Mouse (Mus musculus): ENCODE data around the gene Pex6. TPM values are rescaled to one million over a fixed set of nuclear protein-coding genes. Genes with fewer than 3 reads are reported as not detected.

Pex6 gene
- 28.2 and 31.9 TPM in 2 replicates for polyA plus RNA-seq (2015; fragmentation: Nextera tagmentation; extraction: Ambion mirVana)

- H3K27me3 ChIP-seq (replicated peaks), result no peaks in the 10 kb centered on the region
- H3K4me1 ChIP-seq, result peaks cover 16% of the 10 kb centered on the region
- peak; percentile 93 for ATAC-seq (replicated peaks)
- peak within 1 kb of the TSS; percentile 91 for H3K4me3 ChIP-seq
- H3K27ac ChIP-seq, result peak within 1 kb of the TSS; percentile 87
- H3K4me2 ChIP-seq, result peak within 1 kb of the TSS; percentile 92
- no peaks in the 10 kb centered on the region for H3K9me3 ChIP-seq
- H3K9ac ChIP-seq, result peak within 1 kb of the TSS; percentile 93
- WGBS, result 7% methylated on average over 36 of the region's 36 CpGs
- peaks cover 14% of the 10 kb centered on the region for H3K36me3 ChIP-seq (replicated peaks)
Measured at GRCm38 (mm10) chr17:46710959-46711597, at the start of gene Pex6. Gene Pex6 (plus strand): TSS chr17:46711463.

GRCm38 (mm10) chr17:46661981-46662380 is 49.3 kb upstream of the Pex6 start:
- no peak for ATAC-seq (replicated peaks)
- Histone ChIP-seq H3K9ac (no peak overlapping the region), H3K27me3 (replicated peaks) (no peaks in the 10 kb centered on the region), H3K4me2 (no peak overlapping the region), H3K36me3 (replicated peaks) (peaks cover 73% of the 10 kb centered on the region), H3K9me3 (no peaks in the 10 kb centered on the region), H3K4me1 (no peaks in the 10 kb centered on the region), H3K27ac (no peak overlapping the region), H3K4me3 (no peak overlapping the region)
- 91% methylated on average over 12 of the region's 12 CpGs for WGBS

GRCm38 (mm10) chr17:46662730-46663129 is 48.5 kb upstream of the Pex6 start:
- Histone ChIP-seq H3K9me3 (no peaks in the 10 kb centered on the region), H3K4me3 (no peak overlapping the region), H3K27me3 (replicated peaks) (no peaks in the 10 kb centered on the region), H3K4me1 (no peaks in the 10 kb centered on the region), H3K27ac (no peak overlapping the region), H3K36me3 (replicated peaks) (peaks cover 71% of the 10 kb centered on the region), H3K4me2 (no peak overlapping the region), H3K9ac (no peak overlapping the region)
- WGBS, result 88% methylated on average over 5 of the region's 5 CpGs
- ATAC-seq (replicated peaks), result no peak

- no peak overlapping the region for H3K4me2 ChIP-seq
- no peaks in the 10 kb centered on the region for H3K27me3 ChIP-seq (replicated peaks)
- peaks cover 48% of the 10 kb centered on the region for H3K36me3 ChIP-seq (replicated peaks)
- ATAC-seq (replicated peaks), result no peak
- WGBS, result 94% methylated on average over 16 of the region's 16 CpGs
- no peaks in the 10 kb centered on the region for H3K9me3 ChIP-seq
- no peak overlapping the region for H3K9ac ChIP-seq
- H3K4me3 ChIP-seq, result no peak overlapping the region
- no peak overlapping the region for H3K27ac ChIP-seq
- H3K4me1 ChIP-seq, result no peaks in the 10 kb centered on the region
Measured at GRCm38 (mm10) chr17:46667712-46668111, 43.6 kb upstream of the Pex6 start.

- H3K4me2 ChIP-seq, result no peak overlapping the region
- 97% methylated on average over 10 of the region's 10 CpGs for WGBS
- no peaks in the 10 kb centered on the region for H3K27me3 ChIP-seq (replicated peaks)
- peaks cover 29% of the 10 kb centered on the region for H3K36me3 ChIP-seq (replicated peaks)
- peaks cover 16% of the 10 kb centered on the region for H3K4me1 ChIP-seq
- H3K27ac ChIP-seq, result no peak overlapping the region
- no peak overlapping the region for H3K4me3 ChIP-seq
- no peak for ATAC-seq (replicated peaks)
- H3K9me3 ChIP-seq, result no peaks in the 10 kb centered on the region
- H3K9ac ChIP-seq, result no peak overlapping the region
Measured at GRCm38 (mm10) chr17:46669911-46670310, 41.4 kb upstream of the Pex6 start.

- peak; percentile 90 for ATAC-seq (replicated peaks)
- Histone ChIP-seq H3K27me3 (replicated peaks) (no peaks in the 10 kb centered on the region), H3K9ac (peak within 1 kb of the TSS; percentile 61), H3K9me3 (no peaks in the 10 kb centered on the region), H3K36me3 (replicated peaks) (peaks cover 34% of the 10 kb centered on the region), H3K27ac (peak within 1 kb of the TSS; percentile 65), H3K4me1 (peaks cover 25% of the 10 kb centered on the region), H3K4me3 (peak within 1 kb of the TSS; percentile 71), H3K4me2 (peak within 1 kb of the TSS; percentile 78)
- 1% methylated on average over 42 of the region's 43 CpGs for WGBS
Measured at GRCm38 (mm10) chr17:46673850-46674529, 37.3 kb upstream of the Pex6 start, which contains the start of gene Rrp36. Gene Rrp36 (minus strand): TSS chr17:46674352.

GRCm38 (mm10) chr17:46674530-46675283 is 36.6 kb upstream of the Pex6 start:
- Histone ChIP-seq H3K9ac (peak overlapping the region; percentile 5), H3K36me3 (replicated peaks) (peaks cover 27% of the 10 kb centered on the region)
- 18% methylated on average over 15 of the region's 15 CpGs for WGBS

GRCm38 (mm10) chr17:46678416-46678815 is 32.8 kb upstream of the Pex6 start, which contains the start of gene Mea1:
Gene Mea1 (plus strand): TSS chr17:46678793.
- peaks cover 40% of the 10 kb centered on the region for H3K4me1 ChIP-seq
- H3K9ac ChIP-seq, result peak within 1 kb of the TSS; percentile 71
- H3K27ac ChIP-seq, result 0 out of 2 replicates have a peak within 1 kb of the TSS, but pooled peaks have one; percentile 90
- H3K27me3 ChIP-seq (replicated peaks), result no peaks in the 10 kb centered on the region
- peak within 1 kb of the TSS; percentile 81 for H3K4me2 ChIP-seq
- peaks cover 25% of the 10 kb centered on the region for H3K36me3 ChIP-seq (replicated peaks)
- no peaks in the 10 kb centered on the region for H3K9me3 ChIP-seq
- WGBS, result 88% methylated on average over 8 of the region's 9 CpGs
- no peak for ATAC-seq (replicated peaks)
- peak within 1 kb of the TSS; percentile 86 for H3K4me3 ChIP-seq

More at GRCm38 (mm10) chr17:46674530-46675283, 36.6 kb upstream of the Pex6 start:
- peak; percentile 48 for ATAC-seq (replicated peaks)
- peak overlapping the region; percentile 78 for H3K4me2 ChIP-seq
- H3K9me3 ChIP-seq, result no peaks in the 10 kb centered on the region
- H3K27me3 ChIP-seq (replicated peaks), result no peaks in the 10 kb centered on the region
- peak overlapping the region; percentile 65 for H3K27ac ChIP-seq
- H3K4me1 ChIP-seq, result peaks cover 32% of the 10 kb centered on the region
- peak overlapping the region; percentile 71 for H3K4me3 ChIP-seq

- Histone ChIP-seq H3K4me3 (no peak overlapping the region), H3K27me3 (replicated peaks) (no peaks in the 10 kb centered on the region), H3K9me3 (no peaks in the 10 kb centered on the region), H3K4me1 (peaks cover 36% of the 10 kb centered on the region), H3K4me2 (peak overlapping the region; percentile 81), H3K36me3 (replicated peaks) (peaks cover 30% of the 10 kb centered on the region), H3K27ac (no peak overlapping the region), H3K9ac (peak overlapping the region; percentile 71; the same call in 1 of the 2 replicates)
- ATAC-seq (replicated peaks), result no peak
- WGBS, result 73% methylated on average over 9 of the region's 9 CpGs
Measured at GRCm38 (mm10) chr17:46678911-46679310, 32.4 kb upstream of the Pex6 start.

- H3K27ac ChIP-seq, result peak overlapping the region; percentile 90
- H3K9me3 ChIP-seq, result no peaks in the 10 kb centered on the region
- H3K4me1 ChIP-seq, result peaks cover 29% of the 10 kb centered on the region
- H3K9ac ChIP-seq, result peak overlapping the region; percentile 71
- peak overlapping the region; percentile 86 for H3K4me3 ChIP-seq
- peak; percentile 25 for ATAC-seq (replicated peaks)
- H3K27me3 ChIP-seq (replicated peaks), result no peaks in the 10 kb centered on the region
- H3K36me3 ChIP-seq (replicated peaks), result peaks cover 41% of the 10 kb centered on the region
- under 1% methylated on average over 34 of the region's 34 CpGs for WGBS
- H3K4me2 ChIP-seq, result peak overlapping the region; percentile 81
Measured at GRCm38 (mm10) chr17:46679843-46680759, 31.2 kb upstream of the Pex6 start.

- Histone ChIP-seq H3K4me2 (peak within 1 kb of the TSS; percentile 81), H3K27me3 (replicated peaks) (no peaks in the 10 kb centered on the region), H3K4me3 (peak within 1 kb of the TSS; percentile 86), H3K9ac (peak within 1 kb of the TSS; percentile 71), H3K9me3 (no peaks in the 10 kb centered on the region), H3K27ac (peak within 1 kb of the TSS; percentile 90), H3K4me1 (peaks cover 29% of the 10 kb centered on the region), H3K36me3 (replicated peaks) (peaks cover 44% of the 10 kb centered on the region)
- ATAC-seq (replicated peaks), result peak; percentile 97
- under 1% methylated on average over 48 of the region's 49 CpGs for WGBS
Measured at GRCm38 (mm10) chr17:46680760-46681373, 30.4 kb upstream of the Pex6 start, which contains the start of gene Klhdc3. Gene Klhdc3 (minus strand): TSS chr17:46680914.
